Mouse (Mus musculus) embryonic stem cell, embryonic (primary cell): ENCODE measurements around the gene Edil3.

Experiments used
- CTCF ChIA-PET, 4 experiments: fragments of 300-600 bp in 2 of 4; fragments of 350-600 bp in 2 of 4; sonication (Branson Sonifier 250); formaldehyde crosslinking; loops; one replicate each; lab custom pipeline; 2022; ENCODE audit warnings: inconsistent platforms in 2 of 4; lab: Charles Lee
- POLR2A ChIA-PET, 4 experiments: fragments of 300-600 bp in 2 of 4; fragments of 350-600 bp in 2 of 4; sonication (Branson Sonifier 250); formaldehyde crosslinking; loops; one replicate each; lab custom pipeline; 2022; ENCODE audit warnings: antibody characterized with exemption in 4 of 4, inconsistent platforms in 1 of 4; lab: Charles Lee

The Edil3 gene

GRCm38 (mm10) chr13:89167960-89168359 lies 346.7 kb downstream of the Edil3 start:
- CTCF ChIA-PET = no interaction called here
- POLR2A ChIA-PET = no interaction called here

- ChIA-PET CTCF (interaction anchor here in 1 of 4 experiments (0.7 kb wide), 1 partner anchor 342 kb away, joined by 3 read pairs; no protein-coding TSS in a partner anchor), POLR2A (no interaction called here)
These were observed 348.8 kb downstream of the Edil3 start for GRCm38 (mm10) chr13:89170040-89170439.

- ChIA-PET CTCF (no interaction called here), POLR2A (no interaction called here)
These were observed 353.9 kb downstream of the Edil3 start for GRCm38 (mm10) chr13:89175154-89175553.

GRCm38 (mm10) chr13:89189051-89189450 lies 367.8 kb downstream of the Edil3 start:
- POLR2A ChIA-PET = no interaction called here

GRCm38 (mm10) chr13:89197019-89197418 lies 375.7 kb downstream of the Edil3 start:
- ChIA-PET POLR2A (no interaction called here), CTCF (no interaction called here)

More at GRCm38 (mm10) chr13:89189051-89189450, 367.8 kb downstream of the Edil3 start:
- CTCF ChIA-PET = no interaction called here

GRCm38 (mm10) chr13:89199275-89199674 lies 378.0 kb downstream of the Edil3 start:
- CTCF ChIA-PET = no interaction called here
- POLR2A ChIA-PET = no interaction called here

GRCm38 (mm10) chr13:89238104-89238503 lies 416.8 kb downstream of the Edil3 start:
- CTCF ChIA-PET = no interaction called here
- POLR2A ChIA-PET = interaction anchor here in 1 of 4 experiments (1.0 to 1.2 kb wide), 2 partner anchors 13 to 16 kb away, joined by 4 read pairs; no protein-coding TSS in a partner anchor

GRCm38 (mm10) chr13:89253990-89254642 lies 432.8 kb downstream of the Edil3 start:
- ChIA-PET POLR2A (interaction anchor here in 1 of 4 experiments (0.7 to 1.2 kb wide), 2 partner anchors 15 to 43 kb away, joined by 3 to 4 read pairs; no protein-coding TSS in a partner anchor), CTCF (interaction anchor here in 1 of 4 experiments (0.5 kb wide), 1 partner anchor 686 kb away, joined by 4 read pairs; no protein-coding TSS in a partner anchor)

- ChIA-PET CTCF (no interaction called here), POLR2A (no interaction called here)
These were observed 435.6 kb downstream of the Edil3 start for GRCm38 (mm10) chr13:89256906-89257305.

- CTCF ChIA-PET = no interaction called here
- POLR2A ChIA-PET = no interaction called here
These were observed 465.5 kb downstream of the Edil3 start for GRCm38 (mm10) chr13:89286696-89287305.

GRCm38 (mm10) chr13:89288201-89288600 lies 466.9 kb downstream of the Edil3 start:
- POLR2A ChIA-PET = no interaction called here
- CTCF ChIA-PET = no interaction called here

GRCm38 (mm10) chr13:89321155-89321554 lies 499.9 kb downstream of the Edil3 start:
- POLR2A ChIA-PET = no interaction called here
- CTCF ChIA-PET = no interaction called here

GRCm38 (mm10) chr13:89324282-89324681 lies 503.0 kb downstream of the Edil3 start:
- CTCF ChIA-PET = no interaction called here
- POLR2A ChIA-PET = no interaction called here

GRCm38 (mm10) chr13:89334494-89334893 lies 513.2 kb downstream of the Edil3 start:
- ChIA-PET POLR2A (no interaction called here), CTCF (no interaction called here)

- ChIA-PET CTCF (no interaction called here), POLR2A (no interaction called here)
These were observed 514.8 kb downstream of the Edil3 start for GRCm38 (mm10) chr13:89335908-89336579.

- ChIA-PET POLR2A (no interaction called here), CTCF (no interaction called here)
These were observed 517.8 kb downstream of the Edil3 start for GRCm38 (mm10) chr13:89339055-89339454.

- CTCF ChIA-PET = no interaction called here
- POLR2A ChIA-PET = no interaction called here
These were observed 518.5 kb downstream of the Edil3 start for GRCm38 (mm10) chr13:89339776-89340175.

GRCm38 (mm10) chr13:89355234-89355633 lies 534.0 kb downstream of the Edil3 start:
- CTCF ChIA-PET = no interaction called here
- POLR2A ChIA-PET = no interaction called here

GRCm38 (mm10) chr13:89358407-89358806 lies 537.1 kb downstream of the Edil3 start:
- CTCF ChIA-PET = no interaction called here
- POLR2A ChIA-PET = no interaction called here

- POLR2A ChIA-PET = no interaction called here
- CTCF ChIA-PET = no interaction called here
These were observed 541.0 kb downstream of the Edil3 start for GRCm38 (mm10) chr13:89362274-89362673.
